Mouse (Mus musculus) kidney, adult 2 months (tissue): Measurements from ENCODE around the gene Usp48.

ENCODE experiments used
- CTCF ChIP-seq: fragments of 200-500 bp; conservative IDR thresholded peaks from 2 replicates; pipeline ENCODE4 v1.5.1; 2011; ENCODE audit warnings: low read depth, mild to moderate bottlenecking, control low read depth, low read length, moderate library complexity, mixed read lengths; ENCODE audit not compliant: insufficient read depth, insufficient read length
- POLR2A ChIP-seq: fragments of 200-500 bp; IDR thresholded peaks from one replicate; pipeline ENCODE4 v1.6.1; 2011; ENCODE audit warnings: low read depth, low read length, control low read depth

GRCm38 (mm10) chr4:137664980-137665675, 71.6 kb downstream of the Usp48 start:
- TF ChIP-seq CTCF = no peak
- no peak for TF ChIP-seq POLR2A
